ENCODE assay signal across 11 mouse cellular contexts in genomic region chr1:162238646-162239045, GRCm38 (mm10).
"Had no signal": no experiment of that assay in that cellular context is flagged by ENCODE, and none has a peak within 500 bp of the region (broad histone marks: within the 10 kb centered on the region; RNA-seq: fewer than 3 reads in every experiment).

No protein-coding gene starts in this region.

- H3K4me3 ChIP-seq: liver, embryonic 15.5 days; midbrain, embryonic 13.5 days; stomach, embryonic 15.5 days had no signal

- H3K27me3 ChIP-seq: liver, embryonic 15.5 days; midbrain, embryonic 13.5 days; stomach, embryonic 15.5 days had no signal

- H3K9ac ChIP-seq: liver, embryonic 15.5 days; midbrain, embryonic 13.5 days; stomach, embryonic 15.5 days had no signal

- H3K4me2 ChIP-seq: liver, embryonic 11.5 days; liver, embryonic 15.5 days; midbrain, embryonic 13.5 days; stomach, embryonic 15.5 days had no signal

- H3K4me1 ChIP-seq: liver, embryonic 15.5 days; stomach, embryonic 15.5 days had no signal

- DNase-seq: kidney, adult 11 months; left cerebral cortex, postnatal 4 days; lung, adult 2 months; lung, postnatal 36 days; right cerebral cortex, postnatal 14 days; thymus, postnatal 36 days had no signal

- H3K36me3 ChIP-seq: liver, embryonic 15.5 days; midbrain, embryonic 13.5 days; stomach, embryonic 15.5 days had no signal

- ATAC-seq: lung, postnatal 0 days; midbrain, embryonic 13.5 days had no signal

- H3K9me3 ChIP-seq: liver, embryonic 15.5 days; midbrain, embryonic 13.5 days; stomach, embryonic 15.5 days had no signal

- H3K27ac ChIP-seq: liver, embryonic 15.5 days; midbrain, embryonic 13.5 days; stomach, embryonic 15.5 days had no signal
